Mouse (Mus musculus): ENCODE measurements around the gene Lyzl4. TPM values are rescaled to one million over a fixed set of nuclear protein-coding genes. Genes with fewer than 3 reads are reported as not detected.

Gene Lyzl4
- polyA plus RNA-seq, 1 experiment = 145 TPM

DNA sequence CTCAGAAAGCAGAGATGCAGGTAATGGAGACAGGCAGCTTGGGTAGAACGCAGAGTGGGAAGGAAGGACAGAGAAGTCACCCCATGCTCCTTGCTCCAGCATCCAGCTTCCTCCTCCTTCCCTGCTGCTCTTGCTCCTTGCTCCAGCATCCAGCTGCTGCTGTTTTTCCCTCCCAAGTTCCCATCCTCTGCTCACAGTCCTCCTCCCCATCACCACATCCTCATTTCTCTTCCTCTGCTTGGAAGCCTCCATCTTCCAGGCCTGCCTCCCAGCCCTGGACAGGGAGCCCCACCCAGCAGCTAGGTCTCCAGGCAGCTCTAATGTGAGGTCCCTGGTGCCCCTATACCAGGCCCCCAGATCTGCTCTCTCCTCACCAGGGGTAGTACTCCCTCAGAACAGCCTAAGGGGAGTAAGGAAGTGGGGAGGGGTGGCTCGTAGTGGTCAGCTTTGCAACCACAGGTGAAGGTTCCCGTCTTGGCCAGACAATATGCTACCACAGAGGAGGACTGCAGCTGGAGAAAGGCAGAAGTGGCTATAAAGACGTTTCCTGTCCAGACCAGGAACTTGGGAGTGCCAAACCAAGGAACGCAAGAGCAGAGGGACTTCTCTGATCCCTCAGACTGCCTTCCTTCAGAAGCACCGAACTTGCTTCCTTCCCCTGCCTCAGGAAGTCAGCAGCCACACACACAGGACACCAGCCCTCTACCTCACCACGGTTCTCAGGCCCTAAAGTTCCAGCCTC is 5.9 kb downstream of the Lyzl4 start:
- Histone ChIP-seq H3K36me3 (ENCODE audit: control insufficient read depth, insufficient read depth, low read length) (no peaks in the 10 kb centered on the region), H3K4me3 (ENCODE audit: control insufficient read depth, low read depth, low read length) (no peak overlapping the region), H3K27me3 (ENCODE audit: control insufficient read depth, insufficient read depth, low read length) (no peaks in the 10 kb centered on the region), H3K4me1 (ENCODE audit: control insufficient read depth, insufficient read depth, low read length) (no peaks in the 10 kb centered on the region), H3K27ac (ENCODE audit: control insufficient read depth, insufficient read depth, low read depth, low read length) (no peak overlapping the region)
- no peak for TF ChIP-seq CTCF (IDR thresholded peaks at IDR 0.05; ENCODE audit: control insufficient read depth, insufficient read depth, insufficient replicate concordance, low read depth, low read length)
- no peak for TF ChIP-seq POLR2A (IDR thresholded peaks at IDR 0.05; ENCODE audit: control insufficient read depth, low read depth, low read length)

DNA sequence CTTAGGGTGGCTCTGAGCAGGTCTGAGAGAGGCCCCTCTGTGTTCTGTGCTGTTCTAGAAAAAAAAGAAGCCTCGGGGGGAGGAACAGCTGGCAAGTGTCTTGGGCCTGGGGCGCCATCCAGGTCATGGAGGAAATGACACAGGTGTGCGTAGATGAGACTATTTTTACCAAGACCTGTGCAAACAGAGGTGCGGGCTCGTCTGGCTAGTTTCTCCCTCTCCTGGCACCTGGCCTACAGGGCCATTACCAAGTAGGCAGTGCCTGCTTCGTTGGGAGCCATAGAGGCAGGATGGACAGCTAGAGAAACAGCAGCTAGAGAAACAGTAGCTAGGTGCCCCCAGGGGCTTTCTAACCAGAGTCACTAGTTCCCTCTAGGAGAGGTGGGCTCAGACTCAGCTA is 8.6 kb downstream of the Lyzl4 start:
- H3K4me1 ChIP-seq (ENCODE audit: control insufficient read depth, insufficient read depth, low read length) = no peaks in the 10 kb centered on the region
- H3K36me3 ChIP-seq (ENCODE audit: control insufficient read depth, insufficient read depth, low read length) = no peaks in the 10 kb centered on the region
- H3K27ac ChIP-seq (ENCODE audit: control insufficient read depth, insufficient read depth, low read depth, low read length) = no peak overlapping the region
- no peak overlapping the region for H3K4me3 ChIP-seq (ENCODE audit: control insufficient read depth, low read depth, low read length)
- H3K27me3 ChIP-seq (ENCODE audit: control insufficient read depth, insufficient read depth, low read length) = no peaks in the 10 kb centered on the region
- TF ChIP-seq CTCF (IDR thresholded peaks at IDR 0.05; ENCODE audit: control insufficient read depth, insufficient read depth, insufficient replicate concordance, low read depth, low read length) (no peak), POLR2A (IDR thresholded peaks at IDR 0.05; ENCODE audit: control insufficient read depth, low read depth, low read length) (no peak)

DNA sequence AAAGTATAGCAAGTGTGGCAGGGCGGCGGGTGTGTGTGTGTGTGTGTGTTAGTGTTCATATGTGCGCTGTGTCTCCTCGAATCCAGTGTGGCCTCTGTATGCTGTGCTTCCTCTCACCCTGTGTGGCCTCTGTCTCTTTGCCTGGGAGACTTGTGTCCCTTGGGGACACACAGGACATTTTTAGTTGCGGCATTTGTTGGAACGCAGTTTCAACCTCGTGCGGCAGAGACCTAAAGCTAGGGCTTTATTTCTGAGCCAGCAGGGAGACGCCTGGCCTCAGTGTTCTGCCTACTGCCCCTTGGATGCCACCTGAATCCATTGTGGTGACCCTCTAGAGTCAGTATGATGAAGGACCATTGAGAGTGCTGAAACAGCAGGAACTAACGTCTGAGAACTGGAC is 9.0 kb downstream of the Lyzl4 start:
- TF ChIP-seq CTCF (IDR thresholded peaks at IDR 0.05; ENCODE audit: control insufficient read depth, insufficient read depth, insufficient replicate concordance, low read depth, low read length) = no peak
- Histone ChIP-seq H3K27ac (ENCODE audit: control insufficient read depth, insufficient read depth, low read depth, low read length) (no peak overlapping the region), H3K4me3 (ENCODE audit: control insufficient read depth, low read depth, low read length) (no peak overlapping the region), H3K36me3 (ENCODE audit: control insufficient read depth, insufficient read depth, low read length) (no peaks in the 10 kb centered on the region), H3K27me3 (ENCODE audit: control insufficient read depth, insufficient read depth, low read length) (no peaks in the 10 kb centered on the region), H3K4me1 (ENCODE audit: control insufficient read depth, insufficient read depth, low read length) (no peaks in the 10 kb centered on the region)

DNA sequence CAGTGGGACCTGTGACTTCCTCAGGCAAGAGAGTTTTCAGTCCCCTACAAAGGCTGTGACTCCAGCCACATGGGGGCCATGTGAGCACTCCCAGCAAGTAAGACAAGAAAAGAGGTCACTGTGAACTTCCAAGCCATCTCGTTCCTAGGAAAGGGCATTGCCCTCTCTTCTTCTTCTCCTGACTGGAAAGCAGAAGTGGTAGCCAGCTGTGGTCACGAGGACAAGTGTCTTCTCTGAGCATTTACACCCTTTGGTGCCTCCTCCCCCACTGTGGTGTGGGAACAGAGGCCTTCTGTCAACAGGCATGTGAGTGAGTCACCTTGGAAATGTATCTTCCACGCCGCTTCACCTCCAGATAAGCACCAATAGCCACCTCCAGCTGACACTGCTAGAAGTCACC is 9.9 kb downstream of the Lyzl4 start:
- Histone ChIP-seq H3K36me3 (ENCODE audit: control insufficient read depth, insufficient read depth, low read length) (no peaks in the 10 kb centered on the region), H3K4me1 (ENCODE audit: control insufficient read depth, insufficient read depth, low read length) (no peaks in the 10 kb centered on the region), H3K27me3 (ENCODE audit: control insufficient read depth, insufficient read depth, low read length) (no peaks in the 10 kb centered on the region), H3K4me3 (ENCODE audit: control insufficient read depth, low read depth, low read length) (no peak overlapping the region), H3K27ac (ENCODE audit: control insufficient read depth, insufficient read depth, low read depth, low read length) (no peak overlapping the region)
- TF ChIP-seq CTCF (IDR thresholded peaks at IDR 0.05; ENCODE audit: control insufficient read depth, insufficient read depth, insufficient replicate concordance, low read depth, low read length) = no peak
- no peak for TF ChIP-seq POLR2A (IDR thresholded peaks at IDR 0.05; ENCODE audit: control insufficient read depth, low read depth, low read length)

DNA sequence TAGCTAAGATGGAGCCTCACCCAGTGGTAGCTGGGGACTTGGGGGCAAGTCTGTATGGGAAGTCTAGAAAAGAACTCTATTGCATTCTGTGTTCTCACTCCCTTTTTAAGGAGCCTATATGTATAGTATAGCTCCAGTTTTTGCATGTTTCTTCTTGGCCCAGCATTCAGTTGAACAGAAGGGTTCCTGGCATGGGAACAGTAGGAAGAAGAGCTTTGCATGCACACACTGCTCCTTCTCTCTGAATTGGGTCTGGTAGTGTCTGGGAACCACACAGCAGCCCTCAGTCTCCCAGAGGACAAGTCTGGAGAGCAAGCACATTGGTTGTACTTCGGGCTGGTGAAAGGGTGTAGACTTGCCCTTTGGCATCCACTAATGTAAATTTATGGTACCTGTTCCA is 11.3 kb downstream of the Lyzl4 start:
- H3K27me3 ChIP-seq (ENCODE audit: control insufficient read depth, insufficient read depth, low read length) = no peaks in the 10 kb centered on the region
- no peaks in the 10 kb centered on the region for H3K36me3 ChIP-seq (ENCODE audit: control insufficient read depth, insufficient read depth, low read length)
- H3K4me3 ChIP-seq (ENCODE audit: control insufficient read depth, low read depth, low read length) = no peak overlapping the region
- H3K4me1 ChIP-seq (ENCODE audit: control insufficient read depth, insufficient read depth, low read length) = no peaks in the 10 kb centered on the region
- no peak overlapping the region for H3K27ac ChIP-seq (ENCODE audit: control insufficient read depth, insufficient read depth, low read depth, low read length)
- TF ChIP-seq CTCF (IDR thresholded peaks at IDR 0.05; ENCODE audit: control insufficient read depth, insufficient read depth, insufficient replicate concordance, low read depth, low read length) (no peak), POLR2A (IDR thresholded peaks at IDR 0.05; ENCODE audit: control insufficient read depth, low read depth, low read length) (no peak)

DNA sequence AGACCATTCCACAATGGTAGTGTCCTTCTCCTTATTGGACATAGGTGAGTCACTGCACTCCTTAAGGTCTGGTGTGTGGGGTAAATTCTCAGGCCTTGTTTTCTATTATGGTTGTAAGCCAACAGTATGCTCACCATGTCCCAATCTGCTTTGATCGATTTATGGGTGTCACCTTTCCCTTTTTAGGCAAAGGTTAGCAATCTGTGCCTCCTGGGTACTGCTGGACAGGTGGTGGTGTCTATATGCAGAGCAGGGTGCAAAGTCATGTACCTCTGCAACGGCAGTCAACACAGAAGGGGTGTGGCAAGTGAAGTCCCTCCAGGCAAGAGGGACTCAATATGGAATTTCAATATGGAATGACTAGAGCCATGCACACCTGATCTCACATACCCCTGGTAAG is 17.0 kb downstream of the Lyzl4 start:
- H3K27me3 ChIP-seq (ENCODE audit: control insufficient read depth, insufficient read depth, low read length) = no peaks in the 10 kb centered on the region
- no peak overlapping the region for H3K4me3 ChIP-seq (ENCODE audit: control insufficient read depth, low read depth, low read length)
- H3K4me1 ChIP-seq (ENCODE audit: control insufficient read depth, insufficient read depth, low read length) = no peaks in the 10 kb centered on the region
- no peak overlapping the region for H3K27ac ChIP-seq (ENCODE audit: control insufficient read depth, insufficient read depth, low read depth, low read length)
- H3K36me3 ChIP-seq (ENCODE audit: control insufficient read depth, insufficient read depth, low read length) = no peaks in the 10 kb centered on the region
- TF ChIP-seq CTCF (IDR thresholded peaks at IDR 0.05; ENCODE audit: control insufficient read depth, insufficient read depth, insufficient replicate concordance, low read depth, low read length) (no peak), POLR2A (IDR thresholded peaks at IDR 0.05; ENCODE audit: control insufficient read depth, low read depth, low read length) (no peak)

DNA sequence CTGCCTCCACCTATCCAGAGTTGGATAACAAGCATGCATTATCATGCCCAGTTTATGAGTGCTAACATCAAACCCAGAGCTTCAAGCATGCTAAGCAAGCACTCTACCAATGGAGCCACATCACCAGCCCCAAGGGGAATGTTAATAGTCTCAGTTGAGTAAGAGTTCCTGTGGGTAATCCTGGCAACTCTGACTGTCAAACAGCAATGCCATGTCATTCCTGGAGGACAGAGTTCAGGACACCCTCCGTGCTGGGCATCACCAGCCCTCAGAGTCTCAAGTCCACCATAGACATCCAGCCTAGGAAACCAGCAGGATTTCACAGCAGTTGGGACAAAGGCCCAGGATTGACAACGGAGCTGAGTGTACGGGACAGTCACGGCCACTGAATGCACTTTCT is 18.7 kb downstream of the Lyzl4 start:
- Histone ChIP-seq H3K4me1 (ENCODE audit: control insufficient read depth, insufficient read depth, low read length) (no peaks in the 10 kb centered on the region), H3K4me3 (ENCODE audit: control insufficient read depth, low read depth, low read length) (no peak overlapping the region), H3K36me3 (ENCODE audit: control insufficient read depth, insufficient read depth, low read length) (no peaks in the 10 kb centered on the region), H3K27me3 (ENCODE audit: control insufficient read depth, insufficient read depth, low read length) (no peaks in the 10 kb centered on the region), H3K27ac (ENCODE audit: control insufficient read depth, insufficient read depth, low read depth, low read length) (no peak overlapping the region)
- TF ChIP-seq POLR2A (IDR thresholded peaks at IDR 0.05; ENCODE audit: control insufficient read depth, low read depth, low read length) = no peak
- TF ChIP-seq CTCF (IDR thresholded peaks at IDR 0.05; ENCODE audit: control insufficient read depth, insufficient read depth, insufficient replicate concordance, low read depth, low read length) = no peak

DNA sequence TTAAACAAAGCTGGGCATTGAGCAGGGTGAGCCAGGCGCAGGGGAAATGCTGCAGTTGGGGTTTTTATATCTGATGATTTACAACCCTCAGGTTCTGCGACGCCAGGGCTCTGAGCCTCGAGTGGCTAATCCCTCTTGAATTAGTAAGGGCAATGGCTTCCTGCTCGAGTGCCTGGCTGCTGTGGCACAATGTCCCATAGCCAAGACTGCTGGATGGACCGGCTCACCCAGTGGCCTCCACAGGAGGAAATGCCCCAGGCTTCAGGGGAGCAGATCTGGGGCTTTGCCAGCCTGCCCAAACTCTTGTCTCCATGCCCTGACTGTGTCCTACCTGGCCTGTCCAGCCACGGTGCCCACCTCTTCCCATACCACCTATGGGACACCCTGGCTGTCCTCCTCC is 22.5 kb downstream of the Lyzl4 start:
- no peak for TF ChIP-seq POLR2A (IDR thresholded peaks at IDR 0.05; ENCODE audit: control insufficient read depth, low read depth, low read length)
- no peak for TF ChIP-seq CTCF (IDR thresholded peaks at IDR 0.05; ENCODE audit: control insufficient read depth, insufficient read depth, insufficient replicate concordance, low read depth, low read length)
- no peaks in the 10 kb centered on the region for H3K27me3 ChIP-seq (ENCODE audit: control insufficient read depth, insufficient read depth, low read length)
- no peaks in the 10 kb centered on the region for H3K4me1 ChIP-seq (ENCODE audit: control insufficient read depth, insufficient read depth, low read length)
- no peak overlapping the region for H3K4me3 ChIP-seq (ENCODE audit: control insufficient read depth, low read depth, low read length)
- H3K36me3 ChIP-seq (ENCODE audit: control insufficient read depth, insufficient read depth, low read length) = no peaks in the 10 kb centered on the region
- H3K27ac ChIP-seq (ENCODE audit: control insufficient read depth, insufficient read depth, low read depth, low read length) = no peak overlapping the region

All from testis, adult 2 months (tissue).